Mouse (Mus musculus): ENCODE data around the gene Gm20388. TPM values are rescaled to one million over a fixed set of nuclear protein-coding genes. Genes with fewer than 3 reads are reported as not detected.
A peak's percentile ranks its signal among the peaks of the same experiment; 100 is the strongest.

The Gm20388 gene
- polyA plus RNA-seq, 1 experiment from 2014 or later = 1.4 TPM

DNA sequence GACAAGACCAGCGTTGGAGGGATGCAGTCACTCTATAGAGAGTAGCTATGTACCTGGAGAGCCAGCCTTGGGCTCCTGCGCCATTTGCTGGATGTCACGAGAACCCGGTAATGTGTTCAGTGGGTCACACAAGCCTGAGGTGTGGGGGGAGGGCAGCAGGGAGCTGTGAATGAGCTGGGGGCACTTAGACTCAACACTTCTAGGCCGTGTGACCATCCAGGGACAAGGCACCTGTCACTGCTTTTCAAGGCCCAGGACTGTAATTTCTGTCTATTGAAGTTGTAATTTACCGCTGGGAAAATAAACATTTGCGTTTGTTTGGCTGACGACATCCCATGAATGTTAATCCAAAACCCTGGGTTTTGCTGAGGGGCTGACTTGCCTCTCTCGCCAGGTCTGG is 2776.2 kb downstream of the Gm20388 start:
- no peak overlapping the region; the same call in 1 of the 2 replicates for H3K27ac ChIP-seq (ENCODE audit: low read length)
- H3K4me2 ChIP-seq (ENCODE audit: low read depth, low read length) = no peak overlapping the region
- H3K27me3 ChIP-seq (ENCODE audit: control insufficient read depth, insufficient read depth, low read depth, low read length) = 0 out of 2 replicates have a peak, but pooled peaks cover 2% of the 10 kb centered on the region
- no peaks in the 10 kb centered on the region for H3K36me3 ChIP-seq (ENCODE audit: control insufficient read depth, insufficient read depth)
- 72% methylated on average over 9 of the region's 9 CpGs for WGBS (ENCODE audit: insufficient replicate concordance)
- no peak for ATAC-seq (ENCODE audit: low read depth)
- H3K9ac ChIP-seq (ENCODE audit: low read depth, low read length) = no peak overlapping the region
- no peak overlapping the region for H3K4me3 ChIP-seq (ENCODE audit: low read depth, low read length)
- peaks cover 69% of the 10 kb centered on the region for H3K4me1 ChIP-seq (ENCODE audit: control insufficient read depth, low read depth, low read length)
- H3K9me3 ChIP-seq (replicated peaks; ENCODE audit: control insufficient read depth, low read length) = no peaks in the 10 kb centered on the region

DNA sequence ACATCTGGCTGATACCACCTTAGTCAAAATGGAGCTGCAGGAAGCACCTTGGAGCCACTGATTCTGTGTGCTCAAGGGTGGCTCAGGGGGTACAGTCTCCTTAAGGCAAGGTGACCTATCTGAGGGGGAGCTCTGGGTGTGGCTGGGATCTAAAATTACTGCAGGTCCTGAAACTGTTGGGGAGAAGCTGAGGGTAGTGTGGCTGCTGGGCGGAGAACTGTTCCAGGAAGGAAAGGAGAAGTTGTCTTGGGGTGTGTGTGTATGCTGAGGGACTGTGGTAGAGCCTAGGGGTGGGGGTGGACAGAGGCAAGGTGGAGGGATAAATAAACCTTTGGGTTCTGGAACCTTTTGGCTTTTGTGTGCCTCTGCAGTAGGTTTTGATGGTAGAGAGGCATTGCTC is 2778.7 kb downstream of the Gm20388 start:
- WGBS (ENCODE audit: insufficient replicate concordance) = 42% methylated on average over 1 of the region's 1 CpGs
- Histone ChIP-seq H3K9ac (ENCODE audit: low read depth, low read length) (no peak overlapping the region), H3K27me3 (ENCODE audit: control insufficient read depth, insufficient read depth, low read depth, low read length) (no peaks in the 10 kb centered on the region; the same call in 1 of the 2 replicates), H3K4me1 (ENCODE audit: control insufficient read depth, low read depth, low read length) (peaks cover 77% of the 10 kb centered on the region), H3K27ac (ENCODE audit: low read length) (peak overlapping the region; percentile 17; the same call in 1 of the 2 replicates), H3K4me2 (ENCODE audit: low read depth, low read length) (no peak overlapping the region), H3K9me3 (replicated peaks; ENCODE audit: control insufficient read depth, low read length) (no peaks in the 10 kb centered on the region), H3K4me3 (ENCODE audit: low read depth, low read length) (no peak overlapping the region), H3K36me3 (ENCODE audit: control insufficient read depth, insufficient read depth) (no peaks in the 10 kb centered on the region)
- no peak for ATAC-seq (ENCODE audit: low read depth)

- Histone ChIP-seq H3K9me3 (replicated peaks; ENCODE audit: control insufficient read depth, low read length) (no peaks in the 10 kb centered on the region), H3K4me2 (ENCODE audit: low read depth, low read length) (no peak overlapping the region), H3K27ac (ENCODE audit: low read length) (no peak overlapping the region), H3K4me1 (ENCODE audit: control insufficient read depth, low read depth, low read length) (peaks cover 77% of the 10 kb centered on the region), H3K4me3 (ENCODE audit: low read depth, low read length) (no peak overlapping the region), H3K36me3 (ENCODE audit: control insufficient read depth, insufficient read depth) (no peaks in the 10 kb centered on the region), H3K27me3 (ENCODE audit: control insufficient read depth, insufficient read depth, low read depth, low read length) (no peaks in the 10 kb centered on the region; the same call in 1 of the 2 replicates), H3K9ac (ENCODE audit: low read depth, low read length) (no peak overlapping the region)
- no peak for ATAC-seq (ENCODE audit: low read depth)
- 72% methylated on average over 6 of the region's 6 CpGs for WGBS (ENCODE audit: insufficient replicate concordance)
These were observed 2780.4 kb downstream of the Gm20388 start for GRCm38 (mm10) chr8:122691018-122691417.

- H3K9ac ChIP-seq (ENCODE audit: low read depth, low read length) = no peak overlapping the region
- H3K9me3 ChIP-seq (replicated peaks; ENCODE audit: control insufficient read depth, low read length) = no peaks in the 10 kb centered on the region
- H3K36me3 ChIP-seq (ENCODE audit: control insufficient read depth, insufficient read depth) = no peaks in the 10 kb centered on the region
- ATAC-seq (ENCODE audit: low read depth) = no peak
- H3K27me3 ChIP-seq (ENCODE audit: control insufficient read depth, insufficient read depth, low read depth, low read length) = no peaks in the 10 kb centered on the region; the same call in 1 of the 2 replicates
- H3K4me1 ChIP-seq (ENCODE audit: control insufficient read depth, low read depth, low read length) = peaks cover 77% of the 10 kb centered on the region
- H3K4me2 ChIP-seq (ENCODE audit: low read depth, low read length) = no peak overlapping the region
- 49% methylated on average over 8 of the region's 8 CpGs for WGBS (ENCODE audit: insufficient replicate concordance)
- no peak overlapping the region for H3K4me3 ChIP-seq (ENCODE audit: low read depth, low read length)
- H3K27ac ChIP-seq (ENCODE audit: low read length) = no peak overlapping the region
These were observed 2781.5 kb downstream of the Gm20388 start for GRCm38 (mm10) chr8:122692152-122692551.

DNA sequence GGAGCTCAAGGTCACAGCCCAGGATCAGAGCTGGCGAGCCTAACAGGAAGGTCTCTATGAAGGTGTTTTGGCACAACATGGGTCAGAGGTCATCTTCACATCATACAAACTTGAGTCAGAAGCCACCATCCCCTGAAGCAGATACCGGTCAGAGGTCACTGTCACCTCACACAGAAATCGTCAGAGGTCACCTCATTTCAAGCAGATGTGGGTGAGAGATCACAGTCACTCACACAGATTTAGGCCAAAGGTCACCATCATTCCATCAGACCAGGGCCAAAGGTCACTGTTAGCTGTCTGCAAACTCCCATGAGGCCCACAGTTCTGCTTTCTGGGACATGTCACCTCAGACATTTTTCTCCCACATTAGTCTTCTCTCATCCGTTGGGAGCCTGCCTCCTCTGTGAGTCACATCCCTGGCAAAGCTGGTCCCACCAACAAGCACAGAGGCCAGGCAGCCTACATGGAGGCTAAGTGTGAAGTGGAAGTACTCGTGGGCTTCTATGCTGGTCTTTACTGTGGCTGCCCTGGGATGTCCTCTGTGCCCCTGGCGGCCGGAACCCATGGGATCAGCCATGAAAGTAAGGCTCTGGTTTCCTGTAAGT is 2784.9 kb downstream of the Gm20388 start:
- H3K36me3 ChIP-seq (ENCODE audit: control insufficient read depth, insufficient read depth) = no peaks in the 10 kb centered on the region
- H3K4me2 ChIP-seq (ENCODE audit: low read depth, low read length) = peak overlapping the region; percentile 64
- no peaks in the 10 kb centered on the region; the same call in 1 of the 2 replicates for H3K27me3 ChIP-seq (ENCODE audit: control insufficient read depth, insufficient read depth, low read depth, low read length)
- 45% methylated on average over 7 of the region's 7 CpGs for WGBS (ENCODE audit: insufficient replicate concordance)
- H3K27ac ChIP-seq (ENCODE audit: low read length) = peak overlapping the region; percentile 24; the same call in 1 of the 2 replicates
- peak overlapping the region; percentile 20; the same call in 1 of the 2 replicates for H3K9ac ChIP-seq (ENCODE audit: low read depth, low read length)
- H3K4me1 ChIP-seq (ENCODE audit: control insufficient read depth, low read depth, low read length) = peaks cover 95% of the 10 kb centered on the region
- no peaks in the 10 kb centered on the region for H3K9me3 ChIP-seq (replicated peaks; ENCODE audit: control insufficient read depth, low read length)
- peak overlapping the region; percentile 58 for H3K4me3 ChIP-seq (ENCODE audit: low read depth, low read length)
- ATAC-seq (ENCODE audit: low read depth) = no peak

GRCm38 (mm10) chr8:122697181-122697581 is 2786.5 kb downstream of the Gm20388 start:
- Histone ChIP-seq H3K4me1 (ENCODE audit: control insufficient read depth, low read depth, low read length) (peaks cover 100% of the 10 kb centered on the region), H3K36me3 (ENCODE audit: control insufficient read depth, insufficient read depth) (no peaks in the 10 kb centered on the region), H3K27ac (ENCODE audit: low read length) (no peak overlapping the region), H3K9me3 (replicated peaks; ENCODE audit: control insufficient read depth, low read length) (no peaks in the 10 kb centered on the region), H3K9ac (ENCODE audit: low read depth, low read length) (peak overlapping the region; percentile 56), H3K4me2 (ENCODE audit: low read depth, low read length) (peak overlapping the region; percentile 64), H3K27me3 (ENCODE audit: control insufficient read depth, insufficient read depth, low read depth, low read length) (no peaks in the 10 kb centered on the region; the same call in 1 of the 2 replicates), H3K4me3 (ENCODE audit: low read depth, low read length) (peak overlapping the region; percentile 58)
- ATAC-seq (ENCODE audit: low read depth) = 0 out of 2 replicates have a peak, but pooled peaks have one; percentile 9
- 20% methylated on average over 3 of the region's 3 CpGs for WGBS (ENCODE audit: insufficient replicate concordance)

DNA sequence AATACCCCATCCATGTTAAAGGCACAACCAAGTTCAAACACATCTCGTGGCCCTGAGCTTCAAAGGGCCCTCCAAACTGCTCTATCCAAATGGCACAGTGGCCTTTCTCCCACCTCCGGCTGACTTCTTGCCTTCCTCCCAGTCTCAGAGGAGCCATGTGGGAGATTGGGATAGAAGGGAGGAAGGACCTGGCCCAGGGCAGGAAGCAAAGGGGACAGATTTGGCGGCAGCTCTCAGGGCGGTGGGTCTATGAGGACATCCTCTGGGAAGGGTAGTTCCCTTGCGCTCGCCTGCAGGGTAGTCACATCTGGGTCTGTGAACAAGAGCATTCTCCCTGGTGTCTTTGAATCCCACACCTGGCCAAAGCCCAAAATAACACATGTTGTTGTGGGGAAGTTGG is 2786.9 kb downstream of the Gm20388 start:
- Histone ChIP-seq H3K4me1 (ENCODE audit: control insufficient read depth, low read depth, low read length) (peaks cover 100% of the 10 kb centered on the region), H3K9ac (ENCODE audit: low read depth, low read length) (peak overlapping the region; percentile 56)
- 12% methylated on average over 6 of the region's 6 CpGs for WGBS (ENCODE audit: insufficient replicate concordance)

GRCm38 (mm10) chr8:122698254-122698768 is 2787.7 kb downstream of the Gm20388 start:
- WGBS (ENCODE audit: insufficient replicate concordance) = 4% methylated on average over 5 of the region's 5 CpGs
- ATAC-seq (ENCODE audit: low read depth) = 0 out of 2 replicates have a peak, but pooled peaks have one; percentile 14
- Histone ChIP-seq H3K4me3 (ENCODE audit: low read depth, low read length) (peak overlapping the region; percentile 58), H3K4me1 (ENCODE audit: control insufficient read depth, low read depth, low read length) (peaks cover 96% of the 10 kb centered on the region), H3K27me3 (ENCODE audit: control insufficient read depth, insufficient read depth, low read depth, low read length) (no peaks in the 10 kb centered on the region), H3K9me3 (replicated peaks; ENCODE audit: control insufficient read depth, low read length) (no peaks in the 10 kb centered on the region), H3K27ac (ENCODE audit: low read length) (peak overlapping the region; percentile 57), H3K36me3 (ENCODE audit: control insufficient read depth, insufficient read depth) (no peaks in the 10 kb centered on the region), H3K4me2 (ENCODE audit: low read depth, low read length) (peak overlapping the region; percentile 64), H3K9ac (ENCODE audit: low read depth, low read length) (peak overlapping the region; percentile 56)

More for the DNA sequence above, 2786.9 kb downstream of the Gm20388 start:
- no peaks in the 10 kb centered on the region; the same call in 1 of the 2 replicates for H3K27me3 ChIP-seq (ENCODE audit: control insufficient read depth, insufficient read depth, low read depth, low read length)
- peak overlapping the region; percentile 57; the same call in 1 of the 2 replicates for H3K27ac ChIP-seq (ENCODE audit: low read length)
- peak overlapping the region; percentile 58 for H3K4me3 ChIP-seq (ENCODE audit: low read depth, low read length)
- no peaks in the 10 kb centered on the region for H3K9me3 ChIP-seq (replicated peaks; ENCODE audit: control insufficient read depth, low read length)
- ATAC-seq (ENCODE audit: low read depth) = no peak
- peak overlapping the region; percentile 64 for H3K4me2 ChIP-seq (ENCODE audit: low read depth, low read length)
- H3K36me3 ChIP-seq (ENCODE audit: control insufficient read depth, insufficient read depth) = no peaks in the 10 kb centered on the region

- 8% methylated on average over 13 of the region's 13 CpGs for WGBS (ENCODE audit: insufficient replicate concordance)
- peak within 1 kb of the TSS; percentile 56 for H3K9ac ChIP-seq (ENCODE audit: low read depth, low read length)
- peak within 1 kb of the TSS; percentile 64 for H3K4me2 ChIP-seq (ENCODE audit: low read depth, low read length)
- no peaks in the 10 kb centered on the region for H3K27me3 ChIP-seq (ENCODE audit: control insufficient read depth, insufficient read depth, low read depth, low read length)
- H3K36me3 ChIP-seq (ENCODE audit: control insufficient read depth, insufficient read depth) = no peaks in the 10 kb centered on the region
- no peaks in the 10 kb centered on the region for H3K9me3 ChIP-seq (replicated peaks; ENCODE audit: control insufficient read depth, low read length)
- peak; percentile 69 for ATAC-seq (ENCODE audit: low read depth)
- H3K4me1 ChIP-seq (ENCODE audit: control insufficient read depth, low read depth, low read length) = peaks cover 89% of the 10 kb centered on the region
- peak within 1 kb of the TSS; percentile 58 for H3K4me3 ChIP-seq (ENCODE audit: low read depth, low read length)
- peak within 1 kb of the TSS; percentile 57 for H3K27ac ChIP-seq (ENCODE audit: low read length)
These were observed 2788.4 kb downstream of the Gm20388 start, which contains the start of gene Cbfa2t3 for GRCm38 (mm10) chr8:122699005-122699492. Gene Cbfa2t3 (minus strand): TSS chr8:122699109.

Data from liver, embryonic 16.5 days (tissue).